Mouse (Mus musculus) thymus, postnatal 4 days (tissue): ENCODE measurements around the gene Rab42.
"Not testable (repeated sequence)": the region's sequence is repeated elsewhere in the genome, so short reads cannot be mapped to it uniquely, and the experiment has no call there.

ENCODE experiments used
- DNase-seq: peaks from one replicate; pipeline ENCODE4 v3.0.0; 2021

The Rab42 gene

DNA sequence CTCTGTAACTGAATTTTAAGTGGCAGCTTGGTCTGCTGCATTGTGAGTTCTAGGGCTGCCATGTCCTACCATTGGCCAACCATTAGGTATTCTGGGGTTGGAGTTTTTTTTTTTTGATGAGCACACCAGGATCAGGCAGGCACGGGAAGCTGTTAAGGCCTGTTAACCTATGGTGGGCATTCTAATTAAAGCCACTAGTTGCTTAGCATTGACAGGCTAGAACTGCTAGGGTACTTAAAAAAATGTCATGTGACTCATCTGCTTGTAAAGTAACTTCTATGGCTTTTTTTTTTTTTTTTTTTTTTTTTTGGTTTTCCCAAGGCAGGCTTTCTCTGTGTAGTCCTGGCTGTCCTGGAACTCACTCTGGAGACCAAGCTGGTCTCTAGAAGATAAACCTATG, 8.0 kb upstream of the Rab42 start:
- DNase-seq, result no peak

DNA sequence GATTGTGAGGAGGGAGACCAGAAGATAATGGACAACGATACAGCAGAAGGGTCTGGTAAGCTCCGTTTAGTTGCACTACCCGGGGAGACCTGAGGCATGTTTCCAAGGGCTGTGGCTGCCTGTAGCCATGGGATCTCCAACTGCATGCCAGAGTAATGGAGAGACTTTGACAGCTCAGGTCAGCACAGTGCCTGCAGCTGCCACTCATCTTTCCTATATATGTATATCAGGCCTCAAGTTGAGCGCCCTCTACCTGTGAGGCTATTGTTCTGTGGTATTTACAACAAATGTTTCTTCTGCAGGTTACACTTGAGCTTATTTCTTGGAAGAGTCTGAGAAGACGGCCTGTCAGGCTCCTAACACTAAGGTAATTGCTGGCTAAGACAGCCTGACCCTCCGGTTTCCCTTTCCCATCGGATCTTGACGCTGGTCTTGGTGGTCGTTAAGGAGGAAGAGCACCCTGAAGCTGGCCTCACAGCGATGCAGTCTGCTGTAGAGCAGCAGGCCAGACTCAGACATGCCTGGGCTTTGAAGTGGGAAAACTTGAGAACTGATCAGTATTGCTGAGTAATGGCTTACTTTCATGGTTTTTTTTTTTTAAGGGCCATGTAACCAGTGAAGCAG, 6.8 kb upstream of the Rab42 start:
- peak; percentile 79 for DNase-seq

DNA sequence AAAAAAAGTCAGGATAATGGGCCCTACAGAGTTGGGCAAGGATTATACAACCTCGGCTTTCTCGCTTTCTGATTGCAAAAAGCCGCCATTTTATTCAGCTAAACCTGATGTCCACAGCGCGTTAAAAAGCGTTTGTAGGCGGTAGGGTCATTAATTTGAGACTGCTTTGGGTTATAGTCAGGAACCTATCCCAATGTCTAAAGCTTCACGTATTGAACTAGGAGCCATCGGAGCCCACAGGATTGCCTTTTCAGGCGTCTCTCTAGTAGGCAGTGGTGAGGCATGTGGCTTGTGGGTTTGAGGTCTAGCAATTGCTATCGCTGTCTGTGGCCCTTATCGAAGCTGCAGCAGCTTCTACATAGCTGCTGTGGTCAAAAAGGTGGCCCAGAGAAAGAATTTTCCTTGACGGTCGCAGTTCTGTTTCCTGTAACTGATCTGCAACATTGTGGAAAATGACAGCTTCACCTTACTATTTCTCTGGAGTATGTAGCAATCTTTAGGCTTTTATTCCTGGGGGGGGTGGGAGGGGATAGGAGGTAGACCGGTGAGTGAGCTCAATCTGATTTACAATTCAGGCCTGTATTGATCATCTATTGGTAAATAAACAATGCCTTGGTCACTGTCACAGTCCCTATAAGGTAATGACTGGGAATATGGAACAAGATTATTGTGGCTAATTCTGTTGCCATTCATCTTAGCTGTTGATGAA, 6.1 kb upstream of the Rab42 start:
- DNase-seq, result peak; percentile 33

DNA sequence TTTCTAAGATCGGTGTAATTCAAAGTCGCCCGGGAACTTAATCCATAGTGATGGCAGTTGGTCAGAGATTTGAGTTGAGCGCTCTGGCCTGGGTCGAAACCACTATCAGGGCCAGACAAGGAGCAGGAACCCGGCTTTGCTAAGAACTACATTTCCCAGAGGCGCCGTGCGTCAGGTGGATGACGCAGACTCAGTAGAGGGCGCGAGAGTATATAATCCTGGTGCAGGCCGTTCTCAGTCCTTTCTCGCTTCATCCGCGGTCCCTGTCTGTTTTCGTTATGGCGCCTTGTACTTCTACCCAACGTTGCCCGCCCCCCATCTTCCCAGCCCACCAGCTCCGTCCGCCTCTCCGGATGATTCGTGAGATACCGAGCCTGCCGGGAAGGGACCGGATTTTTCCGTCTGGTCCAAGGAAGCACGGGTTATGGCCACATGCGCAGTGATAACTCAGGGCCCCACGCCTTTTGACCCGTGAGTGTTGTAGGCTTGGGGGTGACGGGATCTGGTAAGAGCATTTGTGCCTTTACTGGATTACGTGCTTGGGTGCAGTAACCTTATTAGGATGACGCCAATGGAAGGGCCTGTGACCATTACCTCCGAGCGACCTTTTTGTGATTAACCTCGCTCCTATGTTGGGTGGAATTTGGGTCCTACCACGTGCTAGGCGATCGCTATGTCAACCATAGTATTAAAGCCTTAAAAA, 5.4 kb upstream of the Rab42 start:
- peak; percentile 90 for DNase-seq

DNA sequence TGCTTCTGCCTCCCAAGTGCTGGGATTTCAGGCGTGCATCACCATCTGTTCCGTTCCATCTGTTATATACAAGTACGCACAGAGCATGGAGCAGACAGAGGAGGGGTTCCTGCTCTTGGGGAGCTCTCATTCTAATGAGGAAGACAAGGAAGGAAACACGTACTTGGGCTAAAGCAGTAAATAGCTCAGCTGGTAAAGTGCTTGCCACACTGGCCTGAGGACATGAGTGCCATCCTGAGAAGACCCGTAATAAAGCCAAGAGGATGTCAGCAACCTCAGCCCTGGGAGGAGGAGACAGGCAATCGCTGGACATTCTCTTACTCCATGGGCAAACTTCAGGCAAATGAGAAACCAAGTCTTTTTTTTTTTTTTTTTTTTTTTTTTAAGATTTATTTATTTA, 2.8 kb upstream of the Rab42 start:
- DNase-seq, result no peak

DNA sequence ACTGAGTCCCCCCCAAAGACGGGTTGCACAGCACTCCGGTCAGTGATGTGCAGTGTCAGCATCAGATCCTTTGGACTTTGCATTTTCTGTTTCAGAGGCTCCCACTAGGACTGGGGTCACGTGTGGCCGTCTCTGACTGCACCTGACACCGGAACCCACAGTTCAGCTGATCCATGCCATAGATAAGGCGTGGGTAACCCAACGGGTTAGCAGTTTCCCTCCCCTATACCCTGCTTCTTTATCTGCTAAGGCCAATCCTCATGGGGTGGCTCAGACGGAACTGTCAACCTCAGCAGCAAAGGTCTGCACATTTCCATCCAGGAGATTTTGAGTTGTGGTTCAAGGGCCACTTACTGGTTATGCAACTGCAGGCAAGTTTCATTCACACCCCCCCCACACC, 2.1 kb upstream of the Rab42 start:
- DNase-seq, result no peak

DNA sequence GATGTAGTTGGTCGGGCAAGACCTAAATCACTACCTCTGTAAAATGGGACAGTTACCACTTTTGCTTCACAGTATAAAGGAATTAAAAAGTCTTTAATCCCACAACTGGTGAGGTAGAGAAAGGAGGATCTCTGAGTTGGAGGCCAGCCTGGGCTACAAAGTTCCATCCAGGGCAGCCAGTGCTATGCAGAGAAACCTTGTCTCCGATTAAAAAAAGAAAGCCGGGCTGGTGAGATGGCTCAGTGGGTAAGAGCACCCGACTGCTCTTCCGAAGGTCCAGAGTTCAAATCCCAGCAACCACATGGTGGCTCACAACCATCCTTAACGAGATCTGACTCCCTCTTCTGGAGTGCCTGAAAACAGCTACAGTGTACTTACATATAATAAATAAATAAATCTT, 299 bp upstream of the Rab42 start:
- DNase-seq, result not testable (repeated sequence)

DNA sequence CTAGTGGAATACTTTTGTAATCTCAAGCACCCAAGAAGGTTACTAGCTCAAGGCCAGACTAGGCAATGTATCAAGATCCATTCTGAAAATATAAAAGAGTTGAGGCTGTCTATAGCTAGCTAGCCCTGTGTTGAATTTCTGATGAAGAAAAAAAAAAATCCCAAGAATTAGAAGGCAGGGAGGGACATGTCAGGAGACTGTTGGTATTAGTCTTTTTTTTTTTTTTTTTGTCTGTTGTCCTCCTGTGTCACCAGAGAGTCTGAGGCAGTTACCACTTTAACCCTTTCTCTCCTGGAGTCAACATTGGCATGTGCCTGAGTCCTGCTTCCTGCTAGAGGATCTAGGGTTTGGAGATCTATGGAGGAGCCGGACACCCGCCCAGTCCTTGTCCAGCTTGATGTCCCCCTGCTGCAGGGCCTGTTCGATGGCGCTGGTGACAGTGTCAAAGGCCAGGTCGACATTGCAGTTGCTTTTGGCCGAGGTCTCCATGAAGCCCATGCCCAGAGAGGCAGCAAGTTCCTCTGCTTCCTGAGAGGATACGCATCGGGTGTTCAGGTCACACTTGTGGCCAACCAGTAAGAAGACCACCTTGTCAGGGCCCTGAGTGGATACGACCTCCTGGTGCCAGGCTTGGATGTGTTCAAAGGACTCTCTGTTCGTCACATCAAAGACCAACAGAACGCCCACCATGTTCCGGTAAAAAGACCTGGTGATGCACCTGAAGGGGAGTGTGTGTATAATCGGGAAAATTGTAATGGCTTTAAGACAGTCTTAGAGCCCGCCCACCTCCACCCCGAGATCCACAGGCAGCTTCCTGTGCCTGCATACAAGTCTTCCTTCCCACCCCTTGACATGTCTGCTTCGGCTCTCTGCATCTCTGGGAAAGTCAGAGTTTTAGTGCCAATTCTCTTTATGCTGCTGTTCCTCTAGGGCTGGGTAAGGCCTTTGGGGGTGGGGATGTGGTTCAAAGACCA, 933 bp downstream of the Rab42 start:
- peak; percentile 21 for DNase-seq

DNA sequence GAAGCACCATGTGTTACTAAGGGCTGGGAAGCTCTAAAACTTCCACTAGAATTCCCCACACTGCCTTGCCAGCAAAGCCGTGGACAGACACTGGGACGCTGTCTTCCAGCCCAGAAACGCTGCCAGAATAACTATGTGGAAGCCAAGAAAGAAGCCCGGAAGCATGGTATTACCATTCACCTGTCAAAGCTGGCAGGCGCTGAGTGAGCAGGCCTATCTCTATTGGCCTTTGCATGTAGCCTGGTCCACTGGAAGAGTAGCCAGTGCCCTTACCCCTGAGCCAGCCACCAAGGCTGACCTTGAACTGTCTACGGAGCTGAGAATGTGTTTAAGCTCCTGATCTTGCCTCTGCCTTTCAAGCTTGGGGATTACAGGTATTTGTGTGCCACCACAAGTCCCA, 1.7 kb downstream of the Rab42 start:
- no peak for DNase-seq

DNA sequence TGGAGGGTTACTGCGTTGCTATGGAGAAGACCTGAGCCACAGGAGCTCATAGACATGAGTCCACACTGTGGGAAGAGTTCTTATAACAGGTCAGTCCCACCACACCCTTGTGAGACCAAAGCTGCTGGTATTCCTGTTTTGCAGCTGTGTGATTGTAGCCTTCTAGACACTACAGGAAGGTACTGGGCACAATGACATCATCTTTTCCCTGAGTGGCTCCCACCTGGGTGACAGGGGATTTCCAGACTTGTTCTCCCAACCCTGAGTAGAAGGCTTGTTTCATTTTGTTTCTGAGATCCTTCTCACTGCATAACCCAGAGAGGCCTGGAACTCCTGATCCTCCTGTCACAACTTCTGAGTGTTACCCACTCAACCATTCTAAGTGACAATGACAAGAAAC, 3.3 kb downstream of the Rab42 start:
- DNase-seq, result no peak

DNA sequence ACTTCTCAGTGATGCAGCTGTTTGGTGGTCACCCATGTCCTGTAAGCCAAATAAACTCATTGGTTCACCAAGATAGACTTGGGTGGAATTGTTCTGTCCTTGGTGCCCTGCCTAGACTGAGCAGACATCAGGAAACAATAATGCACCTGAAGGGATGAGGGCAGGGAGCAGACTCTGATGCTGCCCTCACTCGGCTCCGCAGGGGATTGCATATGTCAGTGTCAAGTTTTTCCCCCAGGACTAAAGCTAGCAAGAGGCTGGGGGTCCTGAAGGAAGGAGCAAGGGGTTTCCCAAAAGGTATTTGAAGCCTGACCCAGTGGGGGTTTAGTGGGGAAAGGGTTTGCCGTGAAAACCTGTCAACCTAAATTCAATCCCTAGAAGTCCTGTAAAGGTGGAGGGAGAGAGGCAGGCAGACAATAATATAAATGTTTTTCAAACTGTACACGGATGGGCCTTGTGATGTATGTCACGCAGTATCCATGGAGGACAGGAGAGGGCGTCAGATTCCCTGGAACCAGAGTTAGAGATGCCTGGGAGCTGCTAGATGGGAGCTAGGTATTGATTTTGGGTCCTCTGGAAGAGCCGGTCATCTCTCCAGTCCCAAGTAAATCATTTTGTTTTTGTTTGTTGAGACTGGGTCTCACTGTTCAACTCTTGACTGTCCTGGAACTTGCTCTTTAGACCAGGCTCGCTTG, 7.3 kb downstream of the Rab42 start:
- no peak for DNase-seq

DNA sequence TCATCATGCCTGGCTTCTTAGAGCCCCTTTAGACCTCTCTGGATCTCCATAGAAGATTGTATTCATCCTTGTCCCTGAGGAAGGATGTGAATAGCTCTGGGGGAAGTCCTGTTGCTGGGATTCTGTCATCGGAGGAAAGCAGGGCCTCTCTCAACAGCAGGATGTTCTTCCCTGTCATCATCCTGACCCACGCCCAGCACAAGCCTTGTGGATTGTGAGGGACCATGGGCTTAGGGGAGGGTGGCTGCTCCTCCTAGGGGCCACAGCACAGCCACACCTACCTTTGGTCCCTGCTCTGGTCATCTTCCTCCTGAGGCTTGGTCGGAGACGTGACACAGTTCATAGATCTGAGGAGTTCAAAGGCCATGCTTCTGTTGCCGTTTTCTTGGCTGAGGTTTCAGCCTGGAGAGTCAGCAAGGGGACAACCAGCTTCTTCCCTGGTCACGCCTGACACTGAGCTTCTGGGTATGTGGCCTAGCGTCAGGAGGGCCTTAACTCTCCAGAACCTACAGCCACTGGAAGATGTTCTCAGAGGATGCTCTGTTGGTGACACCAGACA, 9.4 kb downstream of the Rab42 start:
- no peak for DNase-seq

DNA sequence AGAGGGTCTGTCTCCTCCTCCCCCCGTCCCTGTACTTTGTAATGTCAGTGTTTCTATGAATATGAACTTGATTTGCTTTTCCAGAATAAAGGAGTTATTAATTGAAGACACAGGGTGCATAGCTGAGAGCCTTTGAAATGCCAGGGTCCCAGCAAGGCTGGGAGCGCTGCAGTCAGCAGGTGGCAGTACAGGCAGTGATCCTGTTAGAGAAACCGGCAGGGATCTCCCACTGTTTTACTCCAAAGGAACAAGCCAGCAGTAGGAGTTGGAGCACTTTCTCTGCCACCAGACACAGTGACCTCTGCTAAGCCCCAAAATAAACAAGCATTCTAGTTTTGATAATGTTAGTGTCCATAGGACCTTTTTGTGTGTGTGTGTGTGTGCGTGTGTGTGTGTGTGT, 10.2 kb downstream of the Rab42 start:
- DNase-seq, result peak; percentile 31

DNA sequence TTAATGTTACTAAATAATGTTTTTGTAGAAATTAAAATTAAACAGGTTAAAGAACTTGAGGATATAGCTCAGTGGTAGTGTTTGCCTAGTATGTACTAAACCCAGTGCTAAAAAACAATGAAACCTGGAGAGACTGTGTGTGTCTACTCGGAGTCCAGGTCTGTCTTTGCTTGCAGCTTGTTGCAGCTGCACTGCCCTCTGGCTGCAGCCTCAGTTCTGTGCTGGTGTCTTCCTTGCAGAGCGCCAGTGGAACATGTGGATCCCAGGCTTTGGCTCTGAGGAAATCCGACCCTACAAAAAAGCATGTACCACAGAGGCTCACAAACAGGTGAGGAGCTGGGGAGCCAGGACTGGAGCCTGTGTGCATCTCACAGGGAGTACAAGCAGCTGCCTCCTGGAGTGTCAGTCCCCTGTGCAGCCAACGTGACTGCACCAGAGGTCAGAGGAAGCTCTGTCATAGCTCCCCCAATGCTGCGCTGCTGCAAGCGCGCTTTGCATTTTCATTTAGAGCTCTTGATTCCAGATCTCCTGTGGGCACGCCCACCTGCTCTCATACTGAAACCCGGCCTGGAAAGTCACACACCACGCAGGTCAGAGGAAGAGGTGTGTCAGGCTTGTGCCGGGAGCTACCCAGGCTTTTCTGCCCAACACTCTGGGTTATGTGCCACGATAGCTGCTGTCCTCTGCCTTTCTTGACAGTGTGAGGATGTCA, 11.4 kb downstream of the Rab42 start:
- DNase-seq, result no peak

DNA sequence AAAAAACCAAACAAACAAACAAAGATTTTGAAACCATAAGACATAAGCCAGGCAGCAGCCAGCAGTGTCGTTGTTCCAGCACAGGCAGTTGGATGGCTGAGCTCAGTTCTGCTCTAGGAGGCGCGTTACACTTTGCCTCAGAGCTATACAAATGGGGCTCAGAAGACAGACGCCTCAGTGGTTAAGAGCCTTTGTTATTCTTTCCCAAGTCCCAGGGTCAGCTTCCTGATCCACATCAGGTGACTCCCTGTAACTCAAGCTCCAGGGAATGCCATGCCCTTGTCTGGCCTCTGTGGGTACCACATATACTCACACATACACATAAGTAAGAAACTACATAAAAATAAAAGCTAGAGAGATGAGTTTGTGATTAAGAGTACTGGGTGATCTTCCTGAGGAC, 12.1 kb downstream of the Rab42 start:
- no peak for DNase-seq

DNA sequence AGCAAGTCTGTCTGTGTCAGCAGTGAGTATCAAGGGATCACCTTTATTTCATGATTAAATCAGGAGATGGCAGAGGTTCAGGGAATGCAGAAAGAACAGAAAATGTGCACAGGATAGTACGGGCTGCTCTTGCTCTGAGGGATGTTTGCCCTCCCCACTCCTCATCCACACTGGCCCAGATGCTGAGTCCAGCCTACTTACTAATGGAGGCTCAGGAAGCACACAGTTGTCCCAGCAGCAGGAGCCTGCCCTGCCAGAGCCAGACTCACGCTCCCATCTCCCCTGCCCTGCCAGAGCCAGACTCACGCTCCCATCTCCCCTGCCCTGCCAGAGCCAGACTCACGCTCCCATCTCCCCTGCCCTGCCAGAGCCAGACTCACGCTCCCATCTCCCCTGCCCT, 14.3 kb downstream of the Rab42 start:
- DNase-seq, result not testable (repeated sequence)

DNA sequence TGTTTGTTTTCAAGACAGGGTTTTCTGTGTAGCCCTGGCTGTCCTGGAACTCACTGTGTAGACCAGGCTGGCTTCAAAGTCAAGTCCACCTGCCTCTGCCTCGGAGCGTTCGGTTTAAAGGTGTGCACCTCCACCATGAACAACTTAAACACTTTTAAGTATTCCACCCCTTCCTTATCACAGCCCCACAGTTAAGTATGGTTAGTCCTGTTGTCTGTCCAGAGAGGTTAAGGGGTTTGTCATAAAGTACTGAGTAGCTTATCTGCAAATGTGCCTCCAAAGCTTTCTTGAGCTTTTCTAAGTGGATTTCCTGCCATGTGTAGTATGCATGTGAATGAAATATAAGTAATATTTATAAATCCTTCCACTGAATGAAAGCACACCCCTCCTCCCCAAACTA, 27.2 kb downstream of the Rab42 start:
- DNase-seq, result no peak

DNA sequence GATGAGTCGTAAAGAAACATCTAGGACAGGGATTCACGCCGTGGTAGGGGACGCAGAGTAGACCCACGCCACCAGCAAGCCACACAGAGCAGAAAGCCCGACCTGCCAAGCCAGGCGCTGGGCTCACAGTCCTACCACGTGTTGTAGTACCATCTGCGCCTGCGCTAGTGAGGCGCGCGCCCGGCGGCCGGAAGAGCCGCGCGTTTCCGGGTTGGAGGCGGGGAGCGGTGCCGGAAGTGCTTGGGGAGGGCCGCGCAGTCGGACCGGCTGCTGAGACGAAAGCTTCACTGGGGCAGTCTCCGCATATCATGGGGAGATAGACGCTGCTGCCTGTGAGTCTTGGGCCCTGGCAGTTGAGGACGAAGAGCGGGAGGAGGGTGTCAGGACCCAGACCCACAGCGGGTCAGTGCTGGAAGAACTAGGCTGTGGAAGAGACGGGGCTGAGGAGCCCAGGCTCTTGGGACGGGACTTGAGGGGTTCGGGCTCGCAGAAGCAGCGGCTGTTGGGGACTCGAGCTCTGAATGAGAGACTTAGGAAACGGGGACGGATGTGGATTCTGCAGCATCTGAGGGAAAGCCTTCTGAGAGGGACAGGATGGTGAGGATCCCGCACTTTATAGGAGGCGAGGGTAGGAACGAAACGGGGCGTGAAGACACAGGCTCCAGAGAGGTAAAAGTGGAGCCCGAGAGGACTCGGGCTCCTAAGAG, 28.9 kb downstream of the Rab42 start, which contains the start of gene Taf12:
TSS of gene Taf12 (plus strand) at position 220 of the 707 bp plus-strand sequence.
- DNase-seq, result peak; percentile 94

DNA sequence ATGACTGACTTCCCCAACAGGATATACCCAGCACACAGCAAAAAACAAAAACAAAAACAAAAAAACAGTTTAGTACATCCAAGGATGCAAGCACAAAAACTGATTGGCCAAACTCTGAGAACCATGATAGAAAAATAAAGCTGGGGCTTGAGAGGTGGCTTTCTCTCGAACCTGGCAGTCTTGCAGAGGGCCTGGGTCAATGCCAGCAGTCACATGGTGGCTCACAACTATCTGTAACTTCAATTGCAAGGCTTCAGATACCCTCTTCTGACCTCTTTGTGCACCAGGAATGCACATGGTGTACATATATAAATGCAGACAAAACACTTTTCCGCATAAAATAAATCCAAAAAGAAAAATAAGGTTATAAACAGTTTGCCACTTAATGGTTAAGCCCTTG, 30.0 kb downstream of the Rab42 start:
- DNase-seq, result no peak

DNA sequence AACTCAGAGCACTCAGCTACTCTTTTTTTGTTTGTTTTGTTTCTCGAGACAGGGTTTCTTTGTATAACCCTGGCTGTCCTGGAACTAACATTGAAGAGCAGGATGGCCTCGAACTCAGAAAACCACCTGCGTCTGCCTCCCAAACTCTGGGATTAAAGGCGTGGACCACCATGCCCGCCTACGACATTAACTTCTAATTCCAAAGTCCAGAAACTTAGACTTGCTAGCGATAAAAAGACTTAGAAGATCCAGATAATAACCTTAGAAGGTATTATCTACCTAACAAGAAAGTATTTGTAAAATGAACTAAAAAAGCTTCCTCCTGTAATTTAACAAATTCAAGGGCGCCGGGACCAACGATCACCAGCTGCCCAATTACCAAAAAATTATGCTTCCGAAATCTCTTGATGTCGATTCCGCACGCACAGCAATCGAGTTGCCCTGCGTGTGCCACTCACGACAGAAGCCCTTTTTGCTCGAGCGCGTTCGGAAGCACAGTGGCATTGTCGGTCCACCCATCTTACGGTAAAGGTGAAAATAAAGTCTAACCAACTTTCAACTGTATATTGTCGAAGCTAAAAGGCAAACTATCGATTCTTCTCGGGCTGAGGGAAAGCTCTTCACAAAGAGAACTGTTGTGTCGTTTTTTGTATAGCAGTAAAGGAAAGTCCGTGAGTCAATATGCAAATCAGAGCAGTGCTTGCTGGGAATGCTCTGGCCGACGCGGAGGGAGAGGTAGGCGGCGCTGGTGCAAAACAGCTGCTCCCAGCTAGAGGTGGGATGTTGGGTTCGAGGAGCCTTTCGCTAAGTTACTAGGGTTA, 33.2 kb downstream of the Rab42 start:
- peak; percentile 87 for DNase-seq
